Mouse (Mus musculus) myocyte (in vitro differentiated cells): Measurements from ENCODE around the gene Mboat1.

ENCODE experiments used
- CEBPB ChIP-seq: IDR thresholded peaks from 2 replicates; pipeline ENCODE4 v1.6.1; 2011; ENCODE audit warnings: mild to moderate bottlenecking, moderate library complexity; ENCODE audit not compliant: poor library complexity, insufficient read depth, severe bottlenecking
- E2F4 ChIP-seq: IDR thresholded peaks from one replicate; pipeline ENCODE4 v1.6.1; 2011; ENCODE audit warnings: mild to moderate bottlenecking, control low read depth, moderate library complexity; ENCODE audit not compliant: insufficient read depth
- MAX ChIP-seq: IDR thresholded peaks from one replicate; pipeline ENCODE4 v1.6.1; 2011; ENCODE audit warnings: low read depth, mild to moderate bottlenecking, control low read depth
- MYOD1 ChIP-seq, 3 experiments: IDR thresholded peaks; one replicate each; pipeline ENCODE4 v1.6.1; 2011; ENCODE audit warnings: control low read depth in 2 of 3, low read depth in 2 of 3, mild to moderate bottlenecking in 2 of 3, moderate library complexity in 1 of 3; ENCODE audit not compliant: insufficient read length in 2 of 3, control insufficient read depth in 1 of 3
- POLR2A ChIP-seq: IDR thresholded peaks from one replicate; pipeline ENCODE4 v1.6.1; 2011; ENCODE audit warnings: low read depth, mild to moderate bottlenecking, control low read depth, moderate library complexity; ENCODE audit not compliant: insufficient read length
- POLR2AphosphoS2 ChIP-seq: IDR thresholded peaks from one replicate; pipeline ENCODE4 v1.6.1; 2011; ENCODE audit warnings: low read depth, control low read depth; ENCODE audit not compliant: insufficient read length
- REST ChIP-seq: IDR thresholded peaks from one replicate; pipeline ENCODE4 v1.6.1; 2011; ENCODE audit warnings: mild to moderate bottlenecking, control low read depth, moderate library complexity; ENCODE audit not compliant: insufficient read depth, insufficient read length
- SRF ChIP-seq: IDR thresholded peaks from one replicate; pipeline ENCODE4 v1.6.1; 2011; ENCODE audit warnings: low read depth; ENCODE audit not compliant: control insufficient read depth, insufficient read length
- TCF12 ChIP-seq: IDR thresholded peaks from one replicate; pipeline ENCODE4 v1.6.1; 2011; ENCODE audit warnings: mild to moderate bottlenecking, control low read depth; ENCODE audit not compliant: poor library complexity, insufficient read depth, severe bottlenecking
- USF1 ChIP-seq: IDR thresholded peaks from one replicate; pipeline ENCODE4 v1.6.1; 2011; ENCODE audit warnings: low read depth, mild to moderate bottlenecking, control low read depth, moderate library complexity

GRCm38 (mm10) chr13:30272040-30272686, 135.9 kb downstream of the Mboat1 start:
- TF ChIP-seq POLR2A (no peak), USF1 (no peak), CEBPB (no peak), SRF (no peak), MAX (no peak), MYOD1 (IDR thresholded peaks at IDR 0.05; ENCODE audit: control insufficient read depth in 1 of 3, insufficient read length in 2 of 3, low read depth in 2 of 3) (no peak), TCF12 (no peak), REST (no peak), POLR2AphosphoS2 (no peak), E2F4 (no peak)
